Mouse (Mus musculus) forebrain, embryonic 15.5 days (tissue): ENCODE results near the gene Evx2. TPM values are rescaled to one million over a fixed set of nuclear protein-coding genes. Genes with fewer than 3 reads are reported as not detected.

ENCODE experiments used
- ATAC-seq: fragments of 200-750 bp; cut with Nextera tagmentation; replicated peaks from 2 replicates; pipeline ENCODE4 v1.8.0; 2017; ENCODE audit warnings: mild to moderate bottlenecking, moderate TSS enrichment, moderate library complexity
- H3K27ac ChIP-seq: fragments of 300-500 bp; sonication (generic); replicated peaks from 2 replicates; pipeline ENCODE4 v1.5.1; 2015; ENCODE audit warnings: mild to moderate bottlenecking, inconsistent platforms
- H3K27me3 ChIP-seq: fragments of 300-500 bp; sonication (generic); 2 replicates; pipeline ENCODE4 v1.6.1; 2015; ENCODE audit warnings: inconsistent platforms
- H3K36me3 ChIP-seq: fragments of 300-500 bp; sonication (generic); 2 replicates; pipeline ENCODE4 v1.6.1; 2015; ENCODE audit warnings: mild to moderate bottlenecking, inconsistent platforms
- H3K4me1 ChIP-seq: fragments of 300-500 bp; sonication (generic); 2 replicates; pipeline ENCODE4 v1.6.1; 2015; ENCODE audit warnings: inconsistent platforms
- H3K4me2 ChIP-seq: fragments of 300-500 bp; sonication (generic); replicated peaks from 2 replicates; pipeline ENCODE4 v1.6.1; 2015; ENCODE audit warnings: mild to moderate bottlenecking, inconsistent platforms
- H3K4me3 ChIP-seq: fragments of 300-500 bp; sonication (generic); 2 replicates; pipeline ENCODE4 v1.5.1; 2015; ENCODE audit warnings: mild to moderate bottlenecking, inconsistent platforms
- H3K9ac ChIP-seq: fragments of 300-500 bp; sonication (generic); replicated peaks from 2 replicates; pipeline ENCODE4 v1.6.1; 2015; ENCODE audit warnings: mild to moderate bottlenecking, inconsistent platforms
- H3K9me3 ChIP-seq: fragments of 300-500 bp; sonication (generic); 2 replicates; pipeline ENCODE4 v1.6.1; 2016; ENCODE audit warnings: inconsistent platforms
- WGBS: fragments of 180-500 bp; shearing (Covaris S2); methylation state at CpG from one replicate; pipeline ENCODE4 v1.1.7; 2015; ENCODE audit warnings: mixed read lengths; 5-methylcytosine and 5-hydroxymethylcytosine counted together
- microRNA-seq: library from miRNA; unstranded; fragments of <30 nt; microRNA quantifications from one replicate; pipeline ENCODE4, GENCODE M21; 2016
- polyA plus RNA-seq: library from polyadenylated mRNA; unstranded; fragments of >200 nt; fragmentation: Nextera tagmentation; extraction: Ambion mirVana; gene quantifications from 2 replicates; pipeline ENCODE4 v1.2.1, GENCODE M21; 2015

Evx2 gene
- polyA plus RNA-seq, 1 experiment from 2014 or later, result not detected

DNA sequence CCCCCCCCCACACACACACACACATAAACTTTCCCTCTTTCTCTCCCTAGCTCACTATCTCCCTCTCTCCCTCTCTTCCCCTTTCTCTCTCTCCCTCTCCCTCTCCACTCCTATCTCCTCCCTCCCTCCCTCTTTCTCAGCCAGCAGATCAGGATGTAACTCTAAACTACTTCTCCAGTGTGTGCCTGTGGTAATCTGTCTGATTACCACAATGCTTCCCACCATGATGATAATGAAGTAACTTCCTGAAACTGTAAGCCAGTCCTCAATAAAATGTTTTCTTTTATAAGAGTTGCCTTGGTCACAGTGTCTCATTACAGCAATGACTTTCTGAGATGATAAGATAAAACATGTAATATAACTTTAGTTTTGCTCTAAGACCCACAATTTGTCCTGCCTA is 50.0 kb downstream of the Evx2 start:
- Histone ChIP-seq H3K9ac (no peak overlapping the region), H3K4me2 (no peak overlapping the region), H3K4me3 (no peak overlapping the region), H3K27ac (no peak overlapping the region), H3K9me3 (no peaks in the 10 kb centered on the region), H3K27me3 (no peaks in the 10 kb centered on the region), H3K4me1 (no peaks in the 10 kb centered on the region), H3K36me3 (no peaks in the 10 kb centered on the region)
- ATAC-seq, result no peak

DNA sequence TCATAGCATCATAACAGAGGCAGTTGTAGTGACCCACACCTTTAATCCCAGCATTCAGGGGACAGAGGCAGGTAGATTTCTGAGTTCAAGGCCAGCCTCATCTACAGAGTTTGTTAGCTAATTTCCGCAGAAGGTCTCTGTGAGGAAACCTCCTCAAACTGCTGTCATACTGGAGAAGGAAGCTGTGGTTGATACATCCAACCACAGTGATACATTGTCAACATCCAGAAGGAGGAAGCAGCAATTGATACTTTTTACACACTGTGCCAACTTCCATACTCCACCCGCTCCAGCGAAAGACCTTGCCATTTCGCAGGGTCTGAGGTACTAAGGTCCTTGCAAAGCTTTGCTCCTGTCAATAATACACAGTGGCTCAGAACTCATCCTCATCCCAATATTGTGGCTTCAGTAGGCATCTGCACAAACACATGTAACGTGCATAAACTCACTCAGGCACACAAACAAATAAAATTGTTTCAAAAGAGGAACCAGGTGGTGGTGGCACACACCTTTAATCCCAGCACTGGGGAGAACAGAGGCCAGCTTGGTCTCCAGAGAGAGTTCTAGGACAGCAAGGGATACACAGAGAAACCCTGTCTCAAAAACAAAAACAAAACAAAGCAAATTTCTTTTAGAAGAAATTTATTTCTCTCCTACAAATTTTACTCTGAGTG is 53.1 kb downstream of the Evx2 start:
- Histone ChIP-seq H3K4me3 (no peak overlapping the region), H3K36me3 (no peaks in the 10 kb centered on the region), H3K9me3 (no peaks in the 10 kb centered on the region), H3K4me2 (no peak overlapping the region), H3K4me1 (no peaks in the 10 kb centered on the region), H3K9ac (no peak overlapping the region), H3K27me3 (no peaks in the 10 kb centered on the region), H3K27ac (no peak overlapping the region)
- no peak for ATAC-seq
- WGBS, result 89% methylated on average over 5 of the region's 5 CpGs

GRCm38 (mm10) chr2:74604011-74604410 is 55.3 kb downstream of the Evx2 start:
- Histone ChIP-seq H3K4me2 (no peak overlapping the region), H3K9ac (no peak overlapping the region), H3K36me3 (no peaks in the 10 kb centered on the region), H3K9me3 (no peaks in the 10 kb centered on the region), H3K27me3 (no peaks in the 10 kb centered on the region), H3K4me3 (no peak overlapping the region), H3K27ac (no peak overlapping the region), H3K4me1 (no peaks in the 10 kb centered on the region)
- no peak for ATAC-seq
- WGBS, result 49% methylated on average over 3 of the region's 3 CpGs

Small RNAs within 50 kb of the gene (microRNA-seq; reads per million reads assigned to microRNA genes)
- gene Gm44463, result not detected

Other genes starting within 250 kb of the Evx2 start
- 46.8 and 48.3 TPM in 2 replicates for gene Lnpk, start 80.1 kb downstream of the Evx2 start, polyA plus RNA-seq
- not detected in 2 replicates for gene Hoxd13, start 8.8 kb upstream of the Evx2 start, polyA plus RNA-seq
- gene Hoxd12, start 15.5 kb upstream of the Evx2 start, polyA plus RNA-seq, result not detected in 2 replicates
- not detected in 2 replicates for gene Hoxd11, start 20.0 kb upstream of the Evx2 start, polyA plus RNA-seq
- gene Hoxd10, start 32.4 kb upstream of the Evx2 start, polyA plus RNA-seq, result not detected in 2 replicates
- gene Hoxd9, start 38.2 kb upstream of the Evx2 start, polyA plus RNA-seq, result not detected in 2 replicates
- gene Hoxd8, start 45.1 kb upstream of the Evx2 start, polyA plus RNA-seq, result 0.10 TPM in 1 of 2 replicates, not detected in the other
- not detected in 2 replicates for gene Hoxd3, start 52.4 kb upstream of the Evx2 start, polyA plus RNA-seq
- gene Hoxd4, start 52.4 kb upstream of the Evx2 start, polyA plus RNA-seq, result not detected in 2 replicates
- gene Gm28230, start 67.2 kb upstream of the Evx2 start, polyA plus RNA-seq, result not detected in 2 replicates
- gene Hoxd1, start 103.4 kb upstream of the Evx2 start, polyA plus RNA-seq, result not detected in 2 replicates
- gene Mtx2, start 166.2 kb upstream of the Evx2 start, polyA plus RNA-seq, result 124 and 133 TPM in 2 replicates